Mouse (Mus musculus): ENCODE results near the gene Cyp24a1.

DNA sequence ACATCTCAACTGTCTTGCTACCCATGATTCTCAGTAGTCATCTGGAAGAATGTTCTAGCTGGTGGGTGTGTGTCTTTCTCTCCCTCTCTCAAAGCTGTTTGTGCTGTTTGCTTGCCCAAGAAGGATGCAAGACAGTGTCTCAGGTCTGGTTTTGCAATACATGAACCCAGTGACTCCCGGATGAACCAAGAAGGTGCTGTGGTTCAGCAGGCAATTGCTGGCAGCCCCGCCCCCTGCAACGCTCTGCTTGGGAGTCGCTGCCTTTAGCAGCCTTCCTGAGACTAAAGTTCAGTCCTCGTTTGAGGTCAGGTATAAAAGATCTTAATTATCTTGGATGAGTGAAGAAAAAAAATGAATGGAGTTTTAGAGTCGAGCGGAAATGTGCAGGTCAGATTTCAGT is 35.3 kb downstream of the Cyp24a1 start:
- no peak for TF ChIP-seq HCFC1 (IDR thresholded peaks at IDR 0.05; ENCODE audit: borderline replicate concordance, insufficient read depth, low read length)
- no peak for TF ChIP-seq ZNF384 (IDR thresholded peaks at IDR 0.05; ENCODE audit: low read depth, low read length)
